Mouse (Mus musculus) intestine, embryonic 16.5 days (tissue): ENCODE measurements around the gene Srp54c. TPM values are rescaled to one million over a fixed set of nuclear protein-coding genes. Genes with fewer than 3 reads are reported as not detected.
"Not testable (repeated sequence)": the region's sequence is repeated elsewhere in the genome, so short reads cannot be mapped to it uniquely, and the experiment has no call there.

Experiments used
- ATAC-seq: fragments of 200-750 bp; cut with Nextera tagmentation; 2 replicates; pipeline ENCODE4 v1.8.0; 2017; ENCODE audit warnings: moderate TSS enrichment, moderate library complexity
- H3K27ac ChIP-seq: fragments of 300-500 bp; sonication (generic); 2 replicates; pipeline ENCODE4 v1.5.1; 2014; ENCODE audit warnings: mild to moderate bottlenecking, low read length
- H3K27me3 ChIP-seq: fragments of 300-500 bp; sonication (generic); replicated peaks from 2 replicates; pipeline ENCODE4 v1.6.1; 2014; ENCODE audit warnings: low read length, control low read depth, mixed read lengths; ENCODE audit not compliant: control insufficient read depth, insufficient read depth
- H3K36me3 ChIP-seq: fragments of 300-500 bp; sonication (generic); 2 replicates; pipeline ENCODE4 v1.6.1; 2014; ENCODE audit warnings: low read length, control low read depth; ENCODE audit not compliant: control insufficient read depth, insufficient read depth
- H3K4me1 ChIP-seq: fragments of 300-500 bp; sonication (generic); 2 replicates; pipeline ENCODE4 v1.6.1; 2014; ENCODE audit warnings: low read length, control low read depth, mixed read lengths; ENCODE audit not compliant: control insufficient read depth, insufficient read depth
- H3K4me2 ChIP-seq: fragments of 300-500 bp; sonication (generic); 2 replicates; pipeline ENCODE4 v1.6.1; 2014; ENCODE audit warnings: low read depth, low read length, control low read depth
- H3K4me3 ChIP-seq: fragments of 300-500 bp; sonication (generic); 2 replicates; pipeline ENCODE4 v1.5.1; 2014; ENCODE audit warnings: mild to moderate bottlenecking, low read length
- H3K9ac ChIP-seq: fragments of 300-500 bp; sonication (generic); 2 replicates; pipeline ENCODE4 v1.6.1; 2014; ENCODE audit warnings: low read depth, low read length
- H3K9me3 ChIP-seq: fragments of 300-500 bp; sonication (generic); 2 replicates; pipeline ENCODE4 v1.6.1; 2016; ENCODE audit warnings: low read length, control low read depth; ENCODE audit not compliant: control insufficient read depth
- WGBS: fragments of 180-500 bp; shearing (Covaris S2); extraction: QIAGEN DNeasy Blood & Tissue Kit; methylation state at CpG from one replicate; pipeline ENCODE4 v1.1.7; 2014; 5-methylcytosine and 5-hydroxymethylcytosine counted together
- polyA plus RNA-seq: library from polyadenylated mRNA; unstranded; fragments of >200 nt; fragmentation: Nextera tagmentation; extraction: Ambion mirVana; gene quantifications from 2 replicates; pipeline ENCODE4 v1.2.1, GENCODE M21; 2015

Srp54c gene
- polyA plus RNA-seq, 1 experiment from 2014 or later, result 67.1 TPM

DNA sequence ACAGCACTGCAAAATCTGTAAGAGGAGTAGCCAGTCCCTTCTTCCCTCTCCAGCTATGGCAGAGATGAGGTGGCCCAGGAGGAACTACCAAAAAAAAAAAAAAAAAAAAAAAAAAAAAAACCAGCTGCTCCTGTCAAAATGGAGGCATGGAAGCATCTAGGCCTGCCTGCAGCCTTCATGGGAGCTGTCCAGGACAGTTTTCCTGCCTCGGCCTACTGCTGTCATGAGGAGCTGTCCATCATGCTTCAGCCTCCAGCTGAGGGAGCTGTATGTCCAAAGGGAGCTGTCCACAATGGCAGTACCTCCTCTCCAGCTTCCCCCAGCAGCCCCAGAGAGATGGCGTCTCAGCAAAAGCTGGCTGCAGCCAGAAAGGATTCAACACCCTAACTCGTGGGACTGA lies 42.3 kb downstream of the Srp54c start:
- ATAC-seq, result no peak
- 85% methylated on average over 3 of the region's 3 CpGs for WGBS
- no peak overlapping the region for H3K4me2 ChIP-seq
- H3K4me1 ChIP-seq, result no peaks in the 10 kb centered on the region
- H3K9ac ChIP-seq, result no peak overlapping the region
- H3K27ac ChIP-seq, result no peak overlapping the region
- no peaks in the 10 kb centered on the region for H3K36me3 ChIP-seq
- no peak overlapping the region for H3K4me3 ChIP-seq
- H3K9me3 ChIP-seq, result no peaks in the 10 kb centered on the region
- no peaks in the 10 kb centered on the region for H3K27me3 ChIP-seq

DNA sequence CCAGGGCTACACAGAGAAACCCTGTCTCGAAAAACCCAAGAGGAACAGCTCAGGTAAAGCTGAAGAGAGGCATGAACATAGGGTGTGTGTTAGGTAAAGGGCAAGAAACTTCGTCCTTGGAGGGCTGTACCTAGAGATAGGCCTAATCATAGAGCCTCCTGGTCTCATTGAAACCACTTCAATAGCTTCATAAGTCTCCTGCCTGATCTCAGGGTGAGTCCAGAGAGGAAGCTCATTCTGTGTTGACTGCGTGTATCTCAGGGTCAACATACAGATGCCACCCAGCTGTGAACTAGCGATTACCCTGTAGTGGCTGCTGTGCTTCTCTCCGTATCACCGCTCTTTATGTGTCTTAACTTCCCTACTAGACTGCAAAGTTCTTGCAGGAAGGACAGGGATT lies 47.6 kb downstream of the Srp54c start:
- H3K27ac ChIP-seq, H3K27me3 ChIP-seq, H3K4me2 ChIP-seq, H3K9ac ChIP-seq, ATAC-seq, H3K4me3 ChIP-seq, H3K36me3 ChIP-seq, H3K9me3 ChIP-seq, H3K4me1 ChIP-seq: not testable (repeated sequence)
- 85% methylated on average over 3 of the region's 6 CpGs for WGBS

DNA sequence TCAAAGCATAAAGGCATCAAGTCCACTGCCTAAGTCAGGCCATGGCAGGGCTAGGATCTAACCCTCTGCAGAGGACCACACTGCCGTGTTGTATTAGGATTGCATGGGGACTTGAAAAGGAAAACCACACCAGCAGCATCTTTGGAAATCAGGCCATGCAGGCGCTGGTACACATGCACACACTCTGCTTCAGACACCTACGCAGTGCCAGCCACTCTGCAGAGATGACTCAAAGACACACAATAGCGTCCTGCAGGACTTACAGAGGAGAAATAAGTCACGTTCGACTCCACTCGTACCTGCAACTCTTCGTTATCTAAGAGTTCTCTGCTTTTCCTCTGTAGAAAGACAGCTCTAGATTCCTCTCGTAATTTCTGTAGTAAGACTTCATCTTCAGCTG lies 68.1 kb downstream of the Srp54c start:
- Histone ChIP-seq H3K9me3 (no peaks in the 10 kb centered on the region), H3K27me3 (no peaks in the 10 kb centered on the region), H3K4me3 (no peak overlapping the region), H3K27ac (no peak overlapping the region), H3K9ac (no peak overlapping the region), H3K4me2 (no peak overlapping the region), H3K36me3 (peaks cover 4% of the 10 kb centered on the region), H3K4me1 (peaks cover 16% of the 10 kb centered on the region; the same call in 1 of the 2 replicates)
- ATAC-seq, result no peak
- WGBS, result 93% methylated on average over 9 of the region's 9 CpGs

DNA sequence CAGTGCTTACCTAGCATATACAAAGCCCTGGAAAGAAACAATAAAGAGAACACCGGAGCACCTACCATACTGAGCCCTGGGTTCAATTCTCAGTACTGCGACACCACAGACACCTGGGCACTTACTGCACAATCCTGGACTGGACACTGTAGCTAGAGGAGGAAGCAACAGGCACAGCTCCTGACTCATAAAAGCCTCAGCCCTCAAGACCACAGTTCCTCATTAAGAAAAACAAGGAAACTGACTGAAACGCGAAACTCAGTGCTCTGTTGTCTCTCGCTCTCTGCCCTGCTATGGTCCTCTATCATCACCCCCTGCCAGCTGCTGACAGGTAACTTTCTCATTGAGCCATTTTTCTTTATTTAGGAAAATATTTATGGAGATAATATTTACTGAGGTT lies 69.4 kb downstream of the Srp54c start, which contains the start of gene 1110008L16Rik:
Gene 1110008L16Rik, plus strand, starts transcription at position 242 of the 400 bp plus-strand sequence.
- Histone ChIP-seq H3K9me3 (no peaks in the 10 kb centered on the region), H3K4me3 (no peak within 1 kb of the TSS), H3K27me3 (no peaks in the 10 kb centered on the region), H3K36me3 (peaks cover 4% of the 10 kb centered on the region), H3K4me2 (no peak within 1 kb of the TSS), H3K27ac (no peak within 1 kb of the TSS), H3K4me1 (peaks cover 21% of the 10 kb centered on the region; the same call in 1 of the 2 replicates), H3K9ac (no peak within 1 kb of the TSS)
- ATAC-seq, result no peak
- 91% methylated on average over 5 of the region's 5 CpGs for WGBS

DNA sequence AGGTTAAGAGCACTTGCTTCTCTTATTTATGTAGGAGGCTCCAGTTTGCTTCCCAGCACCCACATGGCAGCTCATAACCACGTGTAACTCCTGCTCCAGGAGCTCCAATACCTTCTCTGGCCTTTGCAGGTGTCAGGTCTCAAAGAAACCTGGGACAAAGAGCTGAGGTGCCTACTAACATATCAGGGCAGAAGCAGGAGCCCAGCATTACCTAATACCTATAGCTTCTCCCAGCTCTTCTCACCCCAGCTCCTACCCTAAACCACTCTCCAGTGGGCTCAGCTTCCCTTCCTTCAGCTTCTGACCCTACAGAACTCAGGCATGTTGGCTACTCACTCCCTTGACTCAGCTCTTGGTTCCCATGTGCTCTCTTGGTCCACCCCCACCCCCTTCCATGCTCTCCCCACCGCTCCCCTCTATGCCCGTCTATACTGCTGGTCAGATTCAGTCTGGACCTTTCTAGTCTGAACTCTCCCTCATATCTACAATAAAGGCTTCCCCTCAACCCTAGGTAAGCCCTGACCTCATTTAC lies 70.9 kb downstream of the Srp54c start:
- ATAC-seq, result no peak
- peak overlapping the region; percentile 64 for H3K4me3 ChIP-seq
- 72% methylated on average over 3 of the region's 3 CpGs for WGBS

DNA sequence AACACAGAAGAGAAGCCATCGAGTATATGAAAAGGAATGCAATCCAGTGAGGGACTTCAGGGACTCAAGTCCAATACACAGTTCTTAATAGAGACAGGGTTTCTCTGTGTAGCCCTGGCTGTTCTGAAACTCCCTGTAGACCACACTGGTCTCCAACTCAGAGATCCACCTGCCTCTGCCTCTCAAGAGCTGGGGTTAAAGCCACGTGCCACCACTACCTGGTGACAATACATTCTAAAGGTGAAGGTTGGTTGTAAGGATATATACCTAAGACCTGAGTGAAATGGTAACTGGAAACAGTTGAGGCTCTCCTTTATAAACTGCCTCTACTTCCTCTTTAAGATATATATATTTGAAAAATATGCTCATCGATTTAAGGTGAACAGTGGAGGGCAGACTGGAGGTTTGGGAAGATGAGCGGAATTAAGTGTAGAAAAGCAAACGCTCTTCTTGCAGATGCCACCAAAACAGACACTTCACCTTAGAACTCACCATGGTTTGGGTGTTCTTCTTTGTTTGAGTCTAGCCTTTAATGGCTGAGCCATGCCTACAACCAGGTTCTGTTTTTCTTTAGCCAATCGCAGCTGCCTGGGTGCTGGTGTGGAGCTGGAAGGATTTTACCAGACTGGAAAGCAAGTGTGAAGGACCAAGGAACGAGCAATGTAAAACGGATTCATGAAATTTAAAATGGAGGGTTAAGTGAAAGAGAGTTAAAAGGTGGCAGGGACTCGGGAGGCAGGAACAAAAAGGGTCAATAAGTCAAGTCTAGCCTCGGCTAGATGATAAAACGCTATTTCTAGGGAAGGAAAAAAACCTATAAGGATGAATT lies 71.7 kb downstream of the Srp54c start:
- H3K27ac ChIP-seq, result peak overlapping the region; percentile 93
- peak overlapping the region; percentile 64 for H3K4me3 ChIP-seq
- H3K4me2 ChIP-seq, result peak overlapping the region; percentile 51
- H3K9ac ChIP-seq, result peak overlapping the region; percentile 74
- no peaks in the 10 kb centered on the region for H3K9me3 ChIP-seq
- WGBS, result 36% methylated on average over 11 of the region's 11 CpGs
- 0 out of 2 replicates have a peak, but pooled peaks have one; percentile 2 for ATAC-seq
- H3K36me3 ChIP-seq, result peaks cover 4% of the 10 kb centered on the region; the same call in 1 of the 2 replicates
- no peaks in the 10 kb centered on the region for H3K27me3 ChIP-seq
- H3K4me1 ChIP-seq, result peaks cover 21% of the 10 kb centered on the region; the same call in 1 of the 2 replicates

More for the DNA sequence above, 70.9 kb downstream of the Srp54c start:
- Histone ChIP-seq H3K9me3 (no peaks in the 10 kb centered on the region), H3K27ac (no peak overlapping the region), H3K27me3 (no peaks in the 10 kb centered on the region), H3K4me2 (peak overlapping the region; percentile 51), H3K4me1 (peaks cover 21% of the 10 kb centered on the region; the same call in 1 of the 2 replicates), H3K9ac (no peak overlapping the region; the same call in 1 of the 2 replicates), H3K36me3 (peaks cover under 1% of the 10 kb centered on the region; the same call in 1 of the 2 replicates)

DNA sequence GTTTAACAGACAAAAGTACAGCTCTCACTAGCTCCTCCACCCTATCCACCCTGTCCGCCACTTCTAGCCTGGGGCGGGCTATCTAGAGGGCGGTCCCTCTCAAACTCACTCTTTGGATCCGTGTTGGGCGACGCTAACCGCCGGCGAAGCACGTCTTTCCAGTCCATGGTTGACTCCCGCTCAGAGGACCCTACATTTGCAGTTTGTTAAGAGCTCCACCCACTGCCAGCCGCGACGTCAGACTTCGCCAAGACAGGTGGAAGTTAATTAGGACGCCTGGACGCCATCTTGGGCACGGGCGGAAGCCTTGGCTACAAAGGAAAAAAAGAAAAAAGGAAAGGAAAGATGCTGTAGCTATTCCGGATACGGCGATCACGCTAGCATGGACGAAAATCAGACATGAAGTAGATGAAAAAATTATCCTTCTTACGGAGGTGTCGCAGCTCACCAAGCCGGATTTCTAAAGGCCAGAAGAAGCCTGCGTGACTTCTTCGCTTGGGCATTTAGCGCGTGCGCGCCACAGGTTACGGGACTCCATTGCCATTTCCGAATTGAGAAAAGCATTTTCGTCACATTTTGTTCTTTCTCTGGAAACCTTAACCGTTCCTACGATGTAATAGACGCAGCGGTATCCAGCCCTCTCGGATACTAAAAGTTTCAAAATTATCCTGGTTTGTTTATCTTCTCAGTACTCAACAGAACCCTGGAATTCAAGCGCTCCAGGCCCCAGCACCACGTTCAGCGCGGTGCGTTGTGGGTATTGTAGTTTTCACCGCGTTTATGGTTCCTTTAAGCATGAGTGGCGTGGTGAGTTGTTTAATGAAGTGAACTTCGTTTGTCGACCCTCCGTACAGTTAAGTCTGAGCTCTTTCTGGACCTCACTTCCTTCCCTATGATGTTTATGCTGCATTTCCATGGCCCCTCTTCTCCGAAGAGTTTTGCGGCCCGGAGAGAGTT lies 72.8 kb downstream of the Srp54c start, which contains the start of gene Ppp2r3c:
Gene Ppp2r3c, minus strand, starts transcription at position 514 of the 957 bp plus-strand sequence.
- ATAC-seq, result peak; percentile 95
- peaks cover 21% of the 10 kb centered on the region; the same call in 1 of the 2 replicates for H3K4me1 ChIP-seq
- peak within 1 kb of the TSS; percentile 56 for H3K4me2 ChIP-seq
- no peaks in the 10 kb centered on the region for H3K27me3 ChIP-seq
- H3K4me3 ChIP-seq, result peak within 1 kb of the TSS; percentile 64
- peak within 1 kb of the TSS; percentile 74 for H3K9ac ChIP-seq
- H3K9me3 ChIP-seq, result no peaks in the 10 kb centered on the region
- H3K27ac ChIP-seq, result peak within 1 kb of the TSS; percentile 93
- under 1% methylated on average over 55 of the region's 55 CpGs for WGBS
- H3K36me3 ChIP-seq, result peaks cover 4% of the 10 kb centered on the region; the same call in 1 of the 2 replicates

DNA sequence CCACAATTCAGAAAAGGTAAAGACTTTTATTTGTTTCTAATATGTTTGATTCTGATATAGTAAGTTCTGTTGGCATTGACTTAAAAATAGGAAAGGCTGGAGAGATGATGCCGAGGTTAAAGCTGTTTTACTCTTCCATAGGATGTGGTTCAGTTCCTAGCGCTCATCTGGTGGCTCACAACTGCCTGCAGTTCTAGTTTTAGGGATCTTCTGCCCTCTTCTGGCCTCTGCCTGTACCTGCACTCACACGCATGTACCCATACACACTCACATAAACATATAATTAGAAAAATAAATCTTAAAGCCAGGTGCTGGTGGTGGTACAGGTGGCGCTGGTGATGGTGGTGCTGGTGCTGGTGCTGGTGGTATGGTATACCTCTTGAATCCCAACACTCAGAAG lies 76.4 kb downstream of the Srp54c start:
- WGBS, result 97% methylated on average over 4 of the region's 4 CpGs
- H3K4me2 ChIP-seq, result no peak overlapping the region

More for the DNA sequence above, 76.4 kb downstream of the Srp54c start:
- Histone ChIP-seq H3K36me3 (peaks cover 6% of the 10 kb centered on the region; the same call in 1 of the 2 replicates), H3K4me3 (no peak overlapping the region), H3K9ac (no peak overlapping the region), H3K4me1 (peaks cover 10% of the 10 kb centered on the region; the same call in 1 of the 2 replicates), H3K27ac (no peak overlapping the region), H3K9me3 (no peaks in the 10 kb centered on the region), H3K27me3 (no peaks in the 10 kb centered on the region)
- ATAC-seq, result no peak
